Mouse (Mus musculus) urinary bladder, postnatal 36 days (tissue): Measurements from ENCODE around the gene Mnd1.

Experiments used
- DNase-seq, 2 experiments: peaks; one replicate each; pipeline ENCODE4 v3.0.0; 2022; ENCODE audit warnings: low spot score in 2 of 2, mixed read lengths in 1 of 2

The Mnd1 gene

DNA sequence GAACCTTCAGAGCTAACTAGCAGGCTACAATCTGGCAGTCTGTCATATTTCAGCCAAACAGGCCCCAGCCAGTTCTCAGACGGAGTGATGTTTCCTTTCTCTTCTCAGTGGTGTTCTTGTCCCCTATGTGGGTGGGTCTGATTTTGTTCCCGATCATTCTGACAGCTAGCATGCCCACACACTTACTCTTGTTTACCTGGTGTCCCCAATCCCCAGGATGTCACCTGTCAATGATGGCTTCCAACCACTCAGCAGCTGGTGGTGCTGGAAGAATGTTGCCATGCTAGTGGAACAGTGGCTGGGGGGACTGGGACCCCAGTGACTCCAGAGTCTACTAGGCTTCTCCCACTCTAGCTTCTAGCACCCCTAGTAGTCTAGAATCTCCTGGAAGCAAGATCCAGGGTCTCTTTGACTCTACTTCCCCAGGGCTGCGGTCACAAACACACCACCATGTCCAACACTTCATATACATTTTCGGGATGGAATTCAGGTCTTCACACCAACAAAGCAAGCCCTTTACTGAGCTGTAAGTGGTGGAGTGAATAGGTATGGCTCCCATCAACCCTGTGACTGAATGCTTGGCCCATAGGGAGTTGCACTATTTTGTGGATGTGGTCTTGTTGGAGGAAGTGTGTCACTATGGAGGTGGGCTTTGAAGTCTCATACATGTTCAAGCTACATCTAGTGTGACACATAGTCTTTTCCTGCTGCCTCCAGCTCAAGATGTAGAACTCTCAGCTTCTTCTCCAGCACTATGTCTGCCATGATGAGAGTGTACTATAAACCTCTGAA, 2.2 kb upstream of the Mnd1 start:
- no peak for DNase-seq

DNA sequence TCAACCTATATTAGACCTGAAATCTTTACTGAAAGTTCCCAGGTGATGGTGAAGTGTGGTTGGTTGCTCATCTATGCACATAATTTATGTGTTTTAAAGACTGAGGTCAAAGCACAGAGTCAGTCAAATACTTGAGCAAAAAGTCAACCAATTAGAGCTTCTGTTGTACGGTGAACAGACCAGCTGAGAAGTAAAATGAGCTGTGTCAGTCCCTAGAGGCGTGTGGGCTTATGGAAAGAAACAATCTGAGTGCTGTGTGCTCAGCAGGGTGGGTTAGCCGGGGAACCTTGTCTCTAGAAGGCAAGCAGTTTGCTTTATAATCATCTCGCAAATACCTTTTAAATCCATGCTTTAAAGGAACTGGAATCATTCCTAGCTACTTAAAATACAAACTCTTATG, 1.4 kb upstream of the Mnd1 start:
- DNase-seq: no peak

DNA sequence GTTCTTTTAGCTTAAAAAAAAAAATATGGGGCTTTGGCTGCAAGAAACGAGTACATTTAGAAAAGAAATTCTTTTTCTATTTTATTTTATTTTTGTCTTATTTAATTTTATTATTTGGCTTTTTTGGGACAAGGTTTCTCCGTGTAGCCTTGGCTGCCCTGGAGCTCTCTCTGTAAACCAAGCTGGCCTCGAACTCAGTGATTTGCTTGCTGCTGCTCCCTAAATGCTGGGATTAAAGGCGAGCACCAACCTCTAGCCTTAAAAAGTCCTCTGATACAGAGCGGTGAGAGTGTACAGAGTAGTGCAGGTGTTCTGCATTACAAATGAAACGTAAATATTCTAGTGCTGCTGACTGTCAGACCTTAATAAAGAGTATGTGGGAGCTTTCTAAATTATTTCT, 519 bp upstream of the Mnd1 start:
- no peak for DNase-seq

GRCm38 (mm10) chr3:84155146-84155545, 440 bp downstream of the Mnd1 start:
- no peak for DNase-seq

- DNase-seq: no peak
Observed at GRCm38 (mm10) chr3:84154721-84155141, 855 bp downstream of the Mnd1 start.

- DNase-seq: no peak
Observed at GRCm38 (mm10) chr3:84149831-84150230, 5.8 kb downstream of the Mnd1 start.

- no peak for DNase-seq
Observed at GRCm38 (mm10) chr3:84140947-84141346, 14.6 kb downstream of the Mnd1 start.

GRCm38 (mm10) chr3:84136509-84136908, 19.1 kb downstream of the Mnd1 start:
- no peak for DNase-seq

GRCm38 (mm10) chr3:84135933-84136332, 19.7 kb downstream of the Mnd1 start:
- no peak for DNase-seq

- peak in 1 of 2 experiments; percentile 23 for DNase-seq
Observed at GRCm38 (mm10) chr3:84135387-84135786, 20.2 kb downstream of the Mnd1 start.

DNA sequence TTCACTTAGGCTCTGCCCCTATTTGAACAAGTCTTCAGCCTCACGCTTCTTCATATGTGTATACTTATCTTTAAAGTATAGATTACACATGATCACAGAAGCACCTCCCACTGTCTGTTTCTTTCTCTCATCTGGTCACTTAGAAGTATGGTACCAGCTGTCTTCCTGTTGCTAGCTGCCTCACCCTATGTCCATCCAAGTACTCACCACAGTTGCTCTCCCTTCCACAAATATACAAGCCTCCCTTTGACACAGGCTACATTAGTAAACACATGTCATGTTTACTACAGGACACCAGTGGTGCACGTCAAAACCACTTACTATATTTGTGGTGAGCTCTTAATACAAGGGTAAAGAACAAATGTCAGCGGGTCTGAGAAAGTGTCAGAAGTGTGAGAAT, 24.2 kb downstream of the Mnd1 start:
- DNase-seq: no peak

- no peak for DNase-seq
Observed at GRCm38 (mm10) chr3:84130776-84131175, 24.8 kb downstream of the Mnd1 start.

DNA sequence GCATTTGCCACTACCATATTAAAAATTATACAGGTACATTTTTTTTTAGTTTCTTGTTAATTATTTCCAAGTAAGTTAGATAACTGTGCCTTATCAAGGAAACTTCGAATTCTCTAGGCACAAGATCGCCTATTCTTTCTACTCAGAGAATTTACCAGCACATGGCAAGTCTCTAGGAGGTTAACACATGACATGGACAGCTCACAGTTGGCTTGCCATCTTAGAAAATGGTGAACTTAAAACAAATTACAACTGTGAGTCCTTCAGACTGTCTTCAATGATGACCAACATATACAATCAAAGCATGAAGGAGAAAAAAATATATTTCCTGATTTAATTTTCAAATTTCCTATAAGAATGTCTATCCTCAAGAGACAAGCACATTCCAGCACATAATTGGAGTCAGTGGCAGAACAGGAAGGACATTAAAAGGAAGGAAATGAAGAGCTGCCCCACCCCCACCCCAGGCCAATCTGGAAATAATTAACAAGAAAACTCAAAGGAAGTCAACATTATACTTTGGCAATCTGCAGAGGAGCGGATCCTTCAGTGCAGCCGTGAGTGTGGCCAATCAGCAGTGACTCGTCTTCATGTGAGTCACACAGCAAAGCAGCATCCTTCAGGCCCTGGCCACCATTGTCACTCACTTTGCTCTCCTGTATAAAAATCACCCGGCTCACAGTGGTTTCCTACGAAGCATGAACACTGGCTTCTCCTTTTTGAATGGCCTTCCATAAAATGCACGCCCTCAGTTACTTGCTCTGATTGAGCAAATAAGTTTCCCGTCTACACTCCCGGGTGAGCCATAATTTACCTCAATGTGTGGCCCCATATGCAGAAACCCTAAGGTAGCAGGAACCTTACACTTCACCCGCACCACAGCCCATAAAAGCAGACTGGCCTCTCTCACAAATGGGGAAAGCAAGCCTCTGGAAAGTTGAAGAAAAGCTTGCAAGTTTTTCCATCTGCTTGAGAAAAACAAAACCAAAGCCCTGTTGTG, 26.4 kb downstream of the Mnd1 start:
- DNase-seq: no peak

DNA sequence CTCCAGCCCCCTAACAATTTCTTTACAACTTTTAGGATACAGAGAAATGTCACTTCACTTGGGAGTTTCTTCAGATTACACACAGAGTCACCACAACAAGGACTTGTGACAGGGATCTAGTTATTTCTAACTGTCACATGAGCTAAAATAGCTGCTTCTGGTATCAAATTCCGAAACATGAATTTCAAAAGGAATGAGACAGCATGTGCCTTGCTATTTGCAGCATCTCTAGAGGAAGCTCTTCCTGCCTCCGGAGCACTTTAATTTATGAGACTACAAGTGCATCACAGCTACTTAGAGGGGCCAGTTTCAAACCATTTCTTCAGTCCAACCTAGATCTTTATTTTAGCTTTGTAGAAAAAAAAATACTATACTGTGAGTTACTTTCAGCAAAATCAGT, 28.2 kb downstream of the Mnd1 start:
- no peak for DNase-seq

GRCm38 (mm10) chr3:84126721-84127120, 28.9 kb downstream of the Mnd1 start:
- DNase-seq: no peak

DNA sequence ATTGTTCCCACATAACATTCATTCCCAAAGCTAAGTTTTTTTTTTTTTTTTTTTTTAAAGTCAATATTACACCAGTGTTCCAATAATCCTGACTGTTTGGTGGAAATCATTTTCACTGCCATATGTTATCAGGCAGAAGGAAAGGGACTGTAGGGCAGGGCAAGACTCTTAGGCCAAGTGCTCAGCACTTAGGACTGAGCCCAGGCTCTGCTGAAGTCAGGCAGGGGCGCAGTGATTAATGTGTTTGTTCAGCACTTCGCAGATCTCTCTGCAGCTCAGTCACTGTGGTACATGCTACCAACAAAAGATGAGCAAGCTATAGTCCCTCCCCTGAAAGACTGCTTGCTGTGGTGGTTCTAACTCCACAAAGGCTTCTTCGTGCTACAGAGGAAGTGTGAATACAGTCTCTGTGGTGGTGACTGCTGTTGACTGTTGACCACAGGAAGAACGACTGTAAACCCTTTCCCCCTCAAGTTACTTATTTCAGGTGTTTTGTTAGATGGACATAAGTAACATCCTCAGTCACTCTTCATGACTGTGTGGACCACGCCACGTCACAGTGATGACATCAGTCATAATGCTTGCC, 29.8 kb downstream of the Mnd1 start:
- DNase-seq: no peak

DNA sequence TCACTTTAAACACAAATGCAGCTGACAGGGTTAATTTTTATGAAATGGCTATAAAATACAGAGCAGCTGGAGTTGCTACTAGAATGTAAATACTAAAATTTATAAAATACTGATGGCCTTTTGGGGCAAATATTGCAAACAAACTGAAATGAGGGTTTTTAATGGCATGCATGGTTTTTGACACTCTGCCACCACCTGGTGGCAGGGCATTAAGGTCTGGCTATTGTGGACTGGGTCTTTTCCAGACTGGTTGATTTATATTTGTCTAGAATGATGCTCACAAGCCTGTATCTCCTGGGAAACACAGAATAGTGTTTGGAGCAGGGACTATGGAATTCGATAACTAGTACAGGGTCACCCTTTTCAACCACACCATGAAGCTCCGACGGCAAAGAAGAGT, 32.1 kb downstream of the Mnd1 start:
- DNase-seq: peak; percentile 13 to 22

GRCm38 (mm10) chr3:84118718-84119117, 36.9 kb downstream of the Mnd1 start:
- no peak for DNase-seq

GRCm38 (mm10) chr3:84118178-84118577, 37.4 kb downstream of the Mnd1 start:
- DNase-seq: no peak

GRCm38 (mm10) chr3:84108614-84109013, 47.0 kb downstream of the Mnd1 start:
- no peak for DNase-seq

DNA sequence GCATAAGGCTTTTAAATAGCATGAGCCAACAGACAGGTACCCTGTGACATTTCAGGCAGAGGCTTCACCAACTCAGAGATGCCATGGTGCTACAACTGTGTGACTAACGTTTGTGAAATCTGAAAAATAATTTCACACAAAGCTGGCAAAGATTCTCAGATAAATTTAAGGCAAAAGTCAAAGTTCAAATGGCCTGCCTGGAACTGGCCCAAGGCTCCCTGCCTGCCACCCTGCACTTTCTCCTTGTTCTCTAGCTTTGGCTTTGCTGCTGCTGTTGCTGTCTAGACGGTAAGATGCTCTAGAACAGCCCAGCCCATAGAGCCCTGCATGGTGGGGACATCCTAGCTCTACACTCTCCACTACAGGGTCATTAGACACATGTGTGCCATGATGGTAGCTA, 49.5 kb downstream of the Mnd1 start:
- DNase-seq: peak in 1 of 2 experiments; percentile 13

DNA sequence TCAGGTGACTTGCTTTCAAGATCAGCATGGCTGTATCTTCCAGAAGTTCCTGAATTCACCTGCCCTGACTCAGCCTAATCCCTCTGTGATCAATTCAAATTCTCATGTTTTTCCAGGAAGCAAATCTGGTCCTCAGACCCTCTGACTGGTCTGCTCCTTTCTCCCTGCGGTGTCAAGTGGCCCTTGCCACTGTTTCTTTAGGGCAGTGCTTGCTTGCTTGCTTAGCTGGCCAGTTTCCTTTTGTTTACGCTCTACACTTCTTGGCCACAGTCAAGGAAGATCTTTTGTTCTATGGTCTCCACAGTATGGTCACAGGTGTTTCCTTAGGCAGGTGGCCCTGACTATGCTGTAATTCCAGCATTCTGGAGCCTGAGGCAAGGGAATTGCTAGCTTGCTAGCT, 52.0 kb downstream of the Mnd1 start:
- DNase-seq: no peak
